Mouse (Mus musculus) spleen, adult 2 months (tissue): ENCODE results near the gene Catsper3. TPM values are rescaled to one million over a fixed set of nuclear protein-coding genes. Genes with fewer than 3 reads are reported as not detected.

Source experiments
- DNase-seq, 2 experiments: peaks; one replicate each; pipeline versions ENCODE4 v3.0.0 to v3.0.0-alpha.2; 2012 to 2021; ENCODE audit warnings: low spot score in 2 of 2, low read depth in 1 of 2
- H3K27ac ChIP-seq: fragments of 200-500 bp; 2 replicates; pipeline ENCODE4 v1.5.1; 2012; ENCODE audit warnings: low read length, inconsistent platforms; ENCODE audit not compliant: insufficient read depth
- H3K27me3 ChIP-seq: fragments of 200-500 bp; 2 replicates; pipeline ENCODE4 v1.6.1; 2012; ENCODE audit warnings: mild to moderate bottlenecking, moderate library complexity, low read length, inconsistent platforms; ENCODE audit not compliant: control insufficient read depth, insufficient read depth
- H3K36me3 ChIP-seq: fragments of 200-500 bp; 2 replicates; pipeline ENCODE4 v1.6.1; 2012; ENCODE audit warnings: mild to moderate bottlenecking, low read length, inconsistent platforms; ENCODE audit not compliant: control insufficient read depth, insufficient read depth
- H3K4me1 ChIP-seq: fragments of 200-500 bp; 2 replicates; pipeline ENCODE4 v1.6.1; 2011; ENCODE audit warnings: inconsistent platforms; ENCODE audit not compliant: control insufficient read depth, insufficient read depth, insufficient read length
- H3K4me3 ChIP-seq: fragments of 200-500 bp; 2 replicates; pipeline ENCODE4 v1.5.1; 2011; ENCODE audit warnings: mild to moderate bottlenecking, inconsistent platforms; ENCODE audit not compliant: insufficient read depth, insufficient read length; ENCODE audit errors: extremely low read depth
- CTCF ChIP-seq: fragments of 200-500 bp; IDR thresholded peaks from 2 replicates; pipeline ENCODE4 v1.5.1; 2011; ENCODE audit warnings: mild to moderate bottlenecking, inconsistent platforms; ENCODE audit not compliant: insufficient read depth, insufficient read length, insufficient replicate concordance; ENCODE audit errors: extremely low read depth
- POLR2A ChIP-seq: fragments of 200-500 bp; IDR thresholded peaks from 2 replicates; pipeline ENCODE4 v1.6.1; 2011; ENCODE audit warnings: low read depth, low read length, inconsistent platforms
- WGBS: fragments of 180-500 bp; shearing (Covaris S2); methylation state at CpG from one replicate; pipeline ENCODE4 v1.1.7; 2018; 5-methylcytosine and 5-hydroxymethylcytosine counted together
- polyA plus RNA-seq: library from polyadenylated mRNA; depleted of rRNA; stranded (reverse); fragments of >200 nt; gene quantifications from 2 replicates; pipeline ENCODE4 v1.2.3, GENCODE M21; 2012

Catsper3 gene
- polyA plus RNA-seq, 1 experiment, result 0.06 TPM

- Histone ChIP-seq H3K27me3 (peaks cover 25% of the 10 kb centered on the region), H3K36me3 (no peaks in the 10 kb centered on the region), H3K27ac (no peak overlapping the region), H3K4me1 (no peaks in the 10 kb centered on the region), H3K4me3 (no peak overlapping the region)
- no peak for TF ChIP-seq POLR2A
- no peak for TF ChIP-seq CTCF
- no peak for DNase-seq
- 7% methylated on average over 32 of the region's 32 CpGs for WGBS
Measured at GRCm38 (mm10) chr13:55836786-55837780, 52.7 kb downstream of the Catsper3 start.

- H3K36me3 ChIP-seq, result no peaks in the 10 kb centered on the region
- DNase-seq, result no peak
- WGBS, result 58% methylated on average over 14 of the region's 14 CpGs
- peaks cover 19% of the 10 kb centered on the region for H3K27me3 ChIP-seq
- H3K4me3 ChIP-seq, result no peak overlapping the region
- no peak overlapping the region for H3K27ac ChIP-seq
- no peaks in the 10 kb centered on the region for H3K4me1 ChIP-seq
- TF ChIP-seq POLR2A (no peak), CTCF (no peak)
Measured at GRCm38 (mm10) chr13:55840223-55840622, 55.9 kb downstream of the Catsper3 start.

- Histone ChIP-seq H3K27me3 (peaks cover 3% of the 10 kb centered on the region; the same call in 1 of the 2 replicates), H3K27ac (no peak overlapping the region), H3K4me3 (no peak overlapping the region), H3K36me3 (no peaks in the 10 kb centered on the region), H3K4me1 (no peaks in the 10 kb centered on the region)
- TF ChIP-seq POLR2A (no peak), CTCF (peak; percentile 3; the same call in 1 of the 2 replicates)
- 94% methylated on average over 1 of the region's 1 CpGs for WGBS
- no peak for DNase-seq
Measured at GRCm38 (mm10) chr13:55843700-55844099, 59.3 kb downstream of the Catsper3 start.

- Histone ChIP-seq H3K4me3 (no peak overlapping the region), H3K27ac (no peak overlapping the region), H3K27me3 (no peaks in the 10 kb centered on the region; the same call in none of the 2 replicates), H3K4me1 (no peaks in the 10 kb centered on the region), H3K36me3 (no peaks in the 10 kb centered on the region)
- TF ChIP-seq POLR2A (no peak), CTCF (no peak)
- DNase-seq, result no peak
- 21% methylated on average over 10 of the region's 10 CpGs for WGBS
Measured at GRCm38 (mm10) chr13:55847805-55848204, 63.4 kb downstream of the Catsper3 start.

- H3K4me1 ChIP-seq, result no peaks in the 10 kb centered on the region
- H3K4me3 ChIP-seq, result no peak overlapping the region
- no peak overlapping the region for H3K27ac ChIP-seq
- H3K36me3 ChIP-seq, result no peaks in the 10 kb centered on the region
- no peak for DNase-seq
- TF ChIP-seq POLR2A, result no peak
- TF ChIP-seq CTCF, result no peak
- WGBS, result 49% methylated on average over 13 of the region's 13 CpGs
- H3K27me3 ChIP-seq, result no peaks in the 10 kb centered on the region; the same call in none of the 2 replicates
Measured at GRCm38 (mm10) chr13:55848604-55849190, 64.3 kb downstream of the Catsper3 start.

GRCm38 (mm10) chr13:55850726-55851125, 66.4 kb downstream of the Catsper3 start:
- WGBS, result 84% methylated on average over 5 of the region's 5 CpGs
- H3K4me3 ChIP-seq, result no peak overlapping the region
- DNase-seq, result no peak
- no peak for TF ChIP-seq CTCF
- no peak for TF ChIP-seq POLR2A
- no peaks in the 10 kb centered on the region for H3K36me3 ChIP-seq
- no peaks in the 10 kb centered on the region; the same call in none of the 2 replicates for H3K27me3 ChIP-seq
- no peaks in the 10 kb centered on the region for H3K4me1 ChIP-seq
- no peak overlapping the region for H3K27ac ChIP-seq
